Mouse (Mus musculus): ENCODE data around the gene Pibf1. TPM values are rescaled to one million over a fixed set of nuclear protein-coding genes. Genes with fewer than 3 reads are reported as not detected.

The Pibf1 gene
- total RNA-seq, 1 experiment from 2014 or later: 51.4 TPM

GRCm38 (mm10) chr14:99237115-99237514, 137.9 kb downstream of the Pibf1 start:
- ATAC-seq (ENCODE audit: extremely low read depth, insufficient number of reproducible peaks, low FRiP score, poor library complexity, severe bottlenecking): no peak

- ATAC-seq (ENCODE audit: extremely low read depth, insufficient number of reproducible peaks, low FRiP score, poor library complexity, severe bottlenecking): no peak
Observed at GRCm38 (mm10) chr14:99240563-99240962, 141.3 kb downstream of the Pibf1 start.

GRCm38 (mm10) chr14:99244508-99244907, 145.3 kb downstream of the Pibf1 start:
- no peak for ATAC-seq (ENCODE audit: extremely low read depth, insufficient number of reproducible peaks, low FRiP score, poor library complexity, severe bottlenecking)

GRCm38 (mm10) chr14:99262026-99262425, 162.8 kb downstream of the Pibf1 start:
- no peak for ATAC-seq (ENCODE audit: extremely low read depth, insufficient number of reproducible peaks, low FRiP score, poor library complexity, severe bottlenecking)

- no peak for ATAC-seq (ENCODE audit: extremely low read depth, insufficient number of reproducible peaks, low FRiP score, poor library complexity, severe bottlenecking)
Observed at GRCm38 (mm10) chr14:99263816-99264215, 164.6 kb downstream of the Pibf1 start.

GRCm38 (mm10) chr14:99265791-99266190, 166.6 kb downstream of the Pibf1 start:
- 0 out of 2 replicates have a peak, but pooled peaks have one; percentile 19 for ATAC-seq (ENCODE audit: extremely low read depth, insufficient number of reproducible peaks, low FRiP score, poor library complexity, severe bottlenecking)

- ATAC-seq (ENCODE audit: extremely low read depth, insufficient number of reproducible peaks, low FRiP score, poor library complexity, severe bottlenecking): no peak
Observed at GRCm38 (mm10) chr14:99266749-99267148, 167.5 kb downstream of the Pibf1 start.

- no peak for ATAC-seq (ENCODE audit: extremely low read depth, insufficient number of reproducible peaks, low FRiP score, poor library complexity, severe bottlenecking)
Observed at GRCm38 (mm10) chr14:99274056-99274455, 174.8 kb downstream of the Pibf1 start.

GRCm38 (mm10) chr14:99275827-99276226, 176.6 kb downstream of the Pibf1 start:
- no peak for ATAC-seq (ENCODE audit: extremely low read depth, insufficient number of reproducible peaks, low FRiP score, poor library complexity, severe bottlenecking)

- ATAC-seq (ENCODE audit: extremely low read depth, insufficient number of reproducible peaks, low FRiP score, poor library complexity, severe bottlenecking): no peak
Observed at GRCm38 (mm10) chr14:99278312-99278711, 179.1 kb downstream of the Pibf1 start.

GRCm38 (mm10) chr14:99278763-99279486, 179.7 kb downstream of the Pibf1 start:
- ATAC-seq (ENCODE audit: extremely low read depth, insufficient number of reproducible peaks, low FRiP score, poor library complexity, severe bottlenecking): peak; percentile 66

- no peak for ATAC-seq (ENCODE audit: extremely low read depth, insufficient number of reproducible peaks, low FRiP score, poor library complexity, severe bottlenecking)
Observed at GRCm38 (mm10) chr14:99280399-99280798, 181.2 kb downstream of the Pibf1 start.

GRCm38 (mm10) chr14:99280825-99281433, 181.7 kb downstream of the Pibf1 start:
- ATAC-seq (ENCODE audit: extremely low read depth, insufficient number of reproducible peaks, low FRiP score, poor library complexity, severe bottlenecking): no peak

GRCm38 (mm10) chr14:99285486-99285885, 186.3 kb downstream of the Pibf1 start:
- ATAC-seq (ENCODE audit: extremely low read depth, insufficient number of reproducible peaks, low FRiP score, poor library complexity, severe bottlenecking): no peak

- no peak for ATAC-seq (ENCODE audit: extremely low read depth, insufficient number of reproducible peaks, low FRiP score, poor library complexity, severe bottlenecking)
Observed at GRCm38 (mm10) chr14:99292176-99292575, 193.0 kb downstream of the Pibf1 start.

GRCm38 (mm10) chr14:99294424-99294823, 195.2 kb downstream of the Pibf1 start:
- no peak for ATAC-seq (ENCODE audit: extremely low read depth, insufficient number of reproducible peaks, low FRiP score, poor library complexity, severe bottlenecking)

GRCm38 (mm10) chr14:99295606-99296341, 196.6 kb downstream of the Pibf1 start:
- no peak for ATAC-seq (ENCODE audit: extremely low read depth, insufficient number of reproducible peaks, low FRiP score, poor library complexity, severe bottlenecking)

- peak; percentile 99 for ATAC-seq (ENCODE audit: extremely low read depth, insufficient number of reproducible peaks, low FRiP score, poor library complexity, severe bottlenecking)
Observed at GRCm38 (mm10) chr14:99298385-99299021, 199.3 kb downstream of the Pibf1 start, which contains the start of gene Klf5. Gene Klf5, plus strand, starts transcription at chr14:99298691.

GRCm38 (mm10) chr14:99299022-99299481, 199.8 kb downstream of the Pibf1 start:
- no peak for ATAC-seq (ENCODE audit: extremely low read depth, insufficient number of reproducible peaks, low FRiP score, poor library complexity, severe bottlenecking)

All from neutrophil, adult 5-6 weeks (primary cell).